Mouse (Mus musculus) liver, embryonic 14.5 days (tissue): Measurements from ENCODE around the gene Agpat4.

Experiments used
- CTCF ChIP-seq: IDR thresholded peaks from 2 replicates; pipeline ENCODE4 v1.5.1; 2016; ENCODE audit warnings: antibody characterized with exemption, low read depth, control low read depth
- EP300 ChIP-seq: IDR thresholded peaks from 2 replicates; pipeline ENCODE4 v1.6.1; 2016; ENCODE audit warnings: antibody characterized with exemption, low read depth

- TF ChIP-seq CTCF (no peak), EP300 (no peak)
Observed at GRCm38 (mm10) chr17:12205694-12206075, 87.2 kb downstream of the Agpat4 start.
